Mouse (Mus musculus) midbrain, embryonic 12.5 days (tissue): ENCODE results near the gene Col27a1. TPM values are rescaled to one million over a fixed set of nuclear protein-coding genes. Genes with fewer than 3 reads are reported as not detected.

ENCODE experiments used
- microRNA counts: library from miRNA; unstranded; fragments of <30 nt; microRNA quantifications from one replicate; lab custom pipeline; 2017
- microRNA-seq: library from miRNA; unstranded; fragments of <30 nt; microRNA quantifications from one replicate; pipeline ENCODE4, GENCODE M21; 2017
- polyA plus RNA-seq: library from polyadenylated mRNA; unstranded; fragments of >200 nt; fragmentation: Nextera tagmentation; extraction: Ambion mirVana; gene quantifications from 2 replicates; pipeline ENCODE4 v1.2.1, GENCODE M21; 2016

The Col27a1 gene
- polyA plus RNA-seq, 1 experiment from 2014 or later: 4.0 TPM

MicroRNAs within 50 kb of the gene (microRNA counts, 519-probe panel; counts per million panel counts)
- not detected for microRNA mmu-miR-455 (lab: Ali Mortazavi, UCI)

Small RNA genes lying within 50 kb of the gene (microRNA-seq; reads per million reads assigned to microRNA genes)
- gene Mir455: 546 reads per million, percentile 71 among the genes with 10 or more reads in this experiment

Other genes starting within 250 kb of the Col27a1 start
- 43.5 and 47.1 TPM in 2 replicates for gene Zfp618, start 248.4 kb upstream of the Col27a1 start, polyA plus RNA-seq
- gene Ambp, start 59.2 kb upstream of the Col27a1 start, polyA plus RNA-seq: 0.42 TPM in 1 of 2 replicates, not detected in the other
- gene Kif12, start 41.9 kb upstream of the Col27a1 start, polyA plus RNA-seq: not detected in 2 replicates
- gene Orm1, start 130.6 kb downstream of the Col27a1 start, polyA plus RNA-seq: not detected in 2 replicates
- gene Orm3, start 142.2 kb downstream of the Col27a1 start, polyA plus RNA-seq: not detected in 2 replicates
- not detected in 2 replicates for gene Orm2, start 148.4 kb downstream of the Col27a1 start, polyA plus RNA-seq
- gene Akna, start 189.3 kb downstream of the Col27a1 start, polyA plus RNA-seq: 16.3 and 16.8 TPM in 2 replicates